Mouse (Mus musculus) megakaryocyte, adult 5-6 weeks (primary cell): ENCODE measurements around the gene Capn7. TPM values are rescaled to one million over a fixed set of nuclear protein-coding genes. Genes with fewer than 3 reads are reported as not detected.

Source experiments
- ATAC-seq: 2 replicates; pipeline ENCODE4 v1.8.0; 2016; ENCODE audit warnings: mild to moderate bottlenecking, inconsistent platforms; ENCODE audit not compliant: poor library complexity, severe bottlenecking
- total RNA-seq, 2 experiments: library from RNA; stranded (forward) in 1 of 2; stranded (reverse) in 1 of 2; fragments of 153-499, 151-499 nt in 1 of 2; fragments of 221-1000, 200-1000 nt in 1 of 2; gene quantifications; 2 replicates each; pipeline versions ENCODE4 v1.2.3 to v1.2.4; 2015 to 2017

The Capn7 gene
- total RNA-seq, 2 experiments from 2014 or later, result 45.3 to 51.3 TPM

GRCm38 (mm10) chr14:31394822-31395532 lies 58.5 kb downstream of the Capn7 start:
- ATAC-seq, result no peak

DNA sequence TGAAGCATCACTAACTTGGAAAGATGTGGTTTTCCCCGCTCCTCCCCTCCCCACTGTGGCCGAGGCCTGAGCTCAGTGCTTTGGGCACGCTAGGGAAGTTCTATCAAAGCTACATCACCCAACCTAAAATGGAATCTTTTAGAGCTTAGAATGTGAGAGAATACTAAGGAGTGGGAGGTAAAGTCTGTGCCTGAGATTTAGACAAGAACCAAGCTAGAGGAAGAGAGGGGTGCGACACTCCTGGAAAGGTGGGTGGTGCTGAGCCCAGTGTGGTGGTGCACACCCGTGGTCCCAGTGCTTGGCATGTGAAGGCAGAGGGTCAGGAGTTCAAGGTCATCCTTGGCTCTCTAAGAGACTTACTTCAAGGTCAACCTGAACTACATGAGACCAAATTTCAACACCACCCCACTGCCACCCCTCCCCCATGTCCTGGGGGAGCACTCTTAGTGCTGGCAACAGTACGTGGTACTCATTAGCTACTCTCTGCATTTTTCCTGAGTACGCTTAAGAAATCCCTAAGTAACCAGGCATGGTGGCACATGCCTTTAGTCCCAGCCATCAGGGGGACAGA lies 59.3 kb downstream of the Capn7 start:
- no peak for ATAC-seq

GRCm38 (mm10) chr14:31396428-31396827 lies 60.0 kb downstream of the Capn7 start:
- no peak for ATAC-seq

- ATAC-seq, result no peak
These were observed 60.9 kb downstream of the Capn7 start for GRCm38 (mm10) chr14:31397353-31397752.

- ATAC-seq, result no peak
These were observed 61.6 kb downstream of the Capn7 start for GRCm38 (mm10) chr14:31397791-31398595.

DNA sequence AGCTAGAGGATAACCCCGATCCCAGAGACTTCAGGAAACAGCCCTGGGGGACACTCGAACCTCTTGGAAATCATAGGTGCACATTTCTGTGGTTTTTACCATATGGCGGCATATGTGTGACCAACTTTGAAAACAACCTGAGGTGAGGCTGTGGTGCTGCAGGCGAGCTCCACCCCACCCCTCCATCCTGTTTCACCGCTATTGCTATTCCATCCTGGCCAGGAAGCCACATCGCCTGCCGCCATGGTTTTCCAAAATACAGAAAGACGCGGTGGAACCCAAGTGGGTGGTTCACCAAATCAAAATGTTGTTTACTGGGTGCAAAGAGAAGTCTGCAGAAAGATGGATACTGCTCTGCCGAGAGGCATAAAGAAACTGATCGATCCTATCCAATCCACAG lies 62.4 kb downstream of the Capn7 start:
- no peak for ATAC-seq

GRCm38 (mm10) chr14:31399271-31399670 lies 62.8 kb downstream of the Capn7 start:
- ATAC-seq, result no peak; the same call in 1 of the 2 replicates

DNA sequence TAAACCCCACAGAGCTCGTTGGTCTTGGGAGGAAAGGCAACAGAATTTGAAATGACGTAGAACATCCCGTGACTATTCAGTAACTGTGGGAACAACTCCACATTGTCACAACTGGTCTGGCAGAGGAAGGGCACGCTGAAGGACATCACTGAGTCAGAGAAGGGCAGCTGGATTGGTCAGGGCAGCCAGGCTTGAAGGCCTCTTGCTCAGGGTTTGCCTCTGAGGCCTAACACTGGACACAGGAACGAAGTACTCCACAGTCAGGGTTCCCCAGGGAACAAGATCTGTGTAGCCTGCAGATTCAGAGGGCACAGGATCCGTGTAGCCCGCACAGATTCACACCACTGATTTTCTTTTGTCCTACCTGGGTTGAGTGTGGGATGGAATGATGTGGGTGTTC lies 63.8 kb downstream of the Capn7 start:
- ATAC-seq, result no peak

- ATAC-seq, result no peak
These were observed 64.5 kb downstream of the Capn7 start for GRCm38 (mm10) chr14:31400896-31401295.

DNA sequence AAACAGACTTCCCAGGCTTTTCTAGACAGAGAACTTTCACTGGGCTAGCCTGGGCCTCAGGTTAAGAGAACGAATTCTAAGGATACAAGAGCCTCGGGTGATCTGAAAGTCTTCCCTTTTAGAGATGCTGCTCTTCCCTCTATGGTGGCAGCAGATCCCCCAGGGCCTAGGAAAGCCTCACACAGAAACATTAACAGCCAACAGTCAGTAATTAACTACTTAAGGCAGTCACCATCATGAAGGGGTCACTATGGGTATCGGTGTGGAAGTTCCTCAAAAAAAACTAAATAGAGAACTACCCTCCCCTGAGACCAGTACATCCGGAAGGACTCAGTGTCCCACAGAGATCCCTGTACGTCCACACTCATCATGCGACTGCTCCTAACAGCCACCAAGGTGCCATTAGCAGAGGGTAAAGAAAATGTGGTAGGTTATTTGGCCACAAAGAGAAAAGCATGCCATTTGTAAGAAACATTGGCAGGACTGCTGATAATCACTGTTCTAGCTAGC lies 65.5 kb downstream of the Capn7 start:
- ATAC-seq, result peak; percentile 72

DNA sequence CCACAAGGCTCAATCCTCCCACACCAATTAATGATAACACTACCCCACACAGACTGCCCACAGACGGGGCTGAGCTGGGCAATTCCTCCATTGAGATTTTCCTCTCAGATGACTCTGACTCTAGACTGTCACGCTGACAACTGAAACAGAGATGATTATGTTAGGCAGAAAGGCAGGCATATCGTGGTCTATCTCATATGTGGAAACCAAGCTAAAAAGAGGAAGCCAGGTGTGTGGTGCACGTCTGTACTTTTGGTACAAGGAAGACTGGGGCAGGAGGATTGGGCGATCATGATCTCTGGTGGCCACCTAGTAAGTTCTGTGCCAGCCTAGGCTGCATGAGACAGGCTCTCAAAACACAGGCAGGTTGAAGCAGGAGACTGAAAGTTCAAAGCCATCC lies 66.3 kb downstream of the Capn7 start:
- peak; percentile 71 for ATAC-seq

GRCm38 (mm10) chr14:31403556-31403955 lies 67.1 kb downstream of the Capn7 start:
- no peak for ATAC-seq

GRCm38 (mm10) chr14:31403995-31404394 lies 67.6 kb downstream of the Capn7 start:
- ATAC-seq, result no peak

GRCm38 (mm10) chr14:31404663-31405062 lies 68.2 kb downstream of the Capn7 start:
- no peak for ATAC-seq

- ATAC-seq, result no peak
These were observed 69.2 kb downstream of the Capn7 start for GRCm38 (mm10) chr14:31405652-31406051.

DNA sequence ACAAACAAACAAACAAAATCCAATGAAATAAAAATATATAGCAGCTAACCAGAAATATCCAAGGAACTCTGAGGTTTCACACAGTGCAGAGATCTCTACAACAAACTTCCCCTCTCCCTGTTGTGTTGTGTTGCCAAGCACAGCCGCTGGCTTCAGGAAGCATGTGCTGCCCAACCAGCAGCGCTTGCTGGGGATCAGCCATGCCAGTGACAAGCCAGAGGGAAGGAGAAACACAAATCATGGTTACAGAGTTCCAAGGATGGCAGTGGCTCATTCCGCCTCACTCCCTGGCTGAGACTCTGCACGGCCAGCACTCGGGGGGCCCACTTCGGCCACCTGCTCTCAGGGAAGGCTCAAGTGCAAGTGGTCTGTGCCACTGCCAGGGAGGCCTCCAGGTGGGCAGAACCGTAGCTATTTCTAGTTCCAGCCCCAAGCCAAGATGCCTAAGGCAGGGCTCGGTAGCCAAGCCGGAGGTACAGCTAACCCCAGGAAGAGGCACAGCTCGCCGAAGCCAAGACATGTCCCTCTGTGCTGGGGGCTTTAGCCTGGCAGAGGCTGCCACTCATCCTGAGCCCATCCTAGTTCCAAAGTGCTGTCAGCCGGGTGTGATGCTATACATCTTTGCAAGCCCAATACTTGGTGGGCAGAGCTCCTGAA lies 69.8 kb downstream of the Capn7 start:
- ATAC-seq, result no peak

- no peak for ATAC-seq
These were observed 70.8 kb downstream of the Capn7 start for GRCm38 (mm10) chr14:31407208-31407607.

DNA sequence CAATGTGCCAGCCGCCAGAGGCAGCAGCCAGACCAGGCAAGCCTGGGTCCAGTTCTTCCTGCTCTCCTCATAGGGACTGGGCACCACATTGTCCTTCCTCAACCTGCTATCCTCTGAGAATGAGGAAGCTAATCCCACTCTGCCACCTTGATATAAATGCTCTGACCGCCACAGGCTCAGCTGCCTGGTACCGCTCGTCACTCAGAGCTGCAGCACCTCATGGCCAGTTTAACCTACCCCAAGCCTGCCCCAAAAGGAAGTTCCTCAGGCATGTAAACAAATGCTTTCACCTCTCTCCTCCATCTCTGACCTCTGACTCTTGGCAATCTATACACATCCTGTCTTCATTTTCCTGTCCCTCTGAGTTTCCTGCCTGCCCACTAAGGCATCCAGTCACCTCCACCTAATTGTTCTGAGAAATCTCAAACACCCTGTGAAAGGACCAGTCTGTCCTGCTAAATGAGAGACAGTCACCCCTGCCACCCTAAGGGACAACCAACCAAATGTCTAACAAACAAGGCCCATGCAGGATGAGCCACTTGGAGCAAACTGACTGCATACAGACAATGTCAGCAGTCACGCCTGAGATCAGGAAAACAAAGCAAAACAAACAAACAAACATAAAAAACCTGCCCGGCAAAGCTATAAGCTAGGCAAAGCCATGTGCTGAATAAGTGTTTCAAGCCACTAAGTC lies 71.6 kb downstream of the Capn7 start:
- peak; percentile 66 for ATAC-seq

- ATAC-seq, result no peak
These were observed 72.2 kb downstream of the Capn7 start for GRCm38 (mm10) chr14:31408666-31409065.

- ATAC-seq, result no peak
These were observed 73.8 kb downstream of the Capn7 start for GRCm38 (mm10) chr14:31410123-31410724.
